Mouse (Mus musculus): ENCODE results near the gene Slc47a1. TPM values are rescaled to one million over a fixed set of nuclear protein-coding genes. Genes with fewer than 3 reads are reported as not detected.
"Not testable (repeated sequence)": the region's sequence is repeated elsewhere in the genome, so short reads cannot be mapped to it uniquely, and the experiment has no call there.

Slc47a1 gene
- 25.0 and 26.8 TPM in 2 replicates for polyA plus RNA-seq (2015; fragmentation: Nextera tagmentation; extraction: Ambion mirVana)

GRCm38 (mm10) chr11:61377881-61378613, at the start of gene Slc47a1:
Slc47a1 (minus strand) TSS chr11:61378345.
- peak within 1 kb of the TSS; percentile 79 for H3K4me2 ChIP-seq (ENCODE audit: low read depth, low read length)
- WGBS: 13% methylated on average over 39 of the region's 39 CpGs
- no peak within 1 kb of the TSS; the same call in 1 of the 2 replicates for H3K27ac ChIP-seq (ENCODE audit: low read length)
- no peaks in the 10 kb centered on the region for H3K36me3 ChIP-seq (ENCODE audit: control insufficient read depth, insufficient read depth)
- H3K9ac ChIP-seq (ENCODE audit: low read length): peak within 1 kb of the TSS; percentile 76
- H3K9me3 ChIP-seq (replicated peaks; ENCODE audit: control insufficient read depth, low read length): no peaks in the 10 kb centered on the region
- H3K4me1 ChIP-seq (ENCODE audit: control insufficient read depth, insufficient read depth, low read length): peaks cover 11% of the 10 kb centered on the region
- H3K4me3 ChIP-seq (ENCODE audit: low read length): peak within 1 kb of the TSS; percentile 50
- peaks cover 17% of the 10 kb centered on the region for H3K27me3 ChIP-seq (ENCODE audit: control insufficient read depth, insufficient read depth, low read length)
- peak; percentile 74 for ATAC-seq (replicated peaks; ENCODE audit: extremely low read depth, insufficient read depth, low FRiP score)

GRCm38 (mm10) chr11:61419253-61419652, 41.1 kb upstream of the Slc47a1 start:
- Histone ChIP-seq H3K4me2 (ENCODE audit: low read depth, low read length) (no peak overlapping the region), H3K36me3 (ENCODE audit: control insufficient read depth, insufficient read depth) (no peaks in the 10 kb centered on the region), H3K4me3 (ENCODE audit: low read length) (no peak overlapping the region), H3K4me1 (ENCODE audit: control insufficient read depth, insufficient read depth, low read length) (no peaks in the 10 kb centered on the region), H3K27me3 (ENCODE audit: control insufficient read depth, insufficient read depth, low read length) (no peaks in the 10 kb centered on the region), H3K9me3 (replicated peaks; ENCODE audit: control insufficient read depth, low read length) (0 out of 2 replicates have a peak, but pooled peaks cover 3% of the 10 kb centered on the region), H3K9ac (ENCODE audit: low read length) (no peak overlapping the region), H3K27ac (ENCODE audit: low read length) (no peak overlapping the region)
- WGBS: 76% methylated on average over 6 of the region's 6 CpGs
- ATAC-seq (replicated peaks; ENCODE audit: extremely low read depth, insufficient read depth, low FRiP score): no peak

GRCm38 (mm10) chr11:61417945-61418551, 39.9 kb upstream of the Slc47a1 start:
- peak; percentile 49; the same call in 1 of the 2 replicates for ATAC-seq (replicated peaks; ENCODE audit: extremely low read depth, insufficient read depth, low FRiP score)
- H3K9ac ChIP-seq (ENCODE audit: low read length): no peak overlapping the region
- no peaks in the 10 kb centered on the region for H3K36me3 ChIP-seq (ENCODE audit: control insufficient read depth, insufficient read depth)
- H3K4me3 ChIP-seq (ENCODE audit: low read length): no peak overlapping the region
- no peaks in the 10 kb centered on the region for H3K27me3 ChIP-seq (ENCODE audit: control insufficient read depth, insufficient read depth, low read length)
- H3K9me3 ChIP-seq (replicated peaks; ENCODE audit: control insufficient read depth, low read length): 0 out of 2 replicates have a peak, but pooled peaks cover 3% of the 10 kb centered on the region
- no peak overlapping the region for H3K4me2 ChIP-seq (ENCODE audit: low read depth, low read length)
- no peak overlapping the region for H3K27ac ChIP-seq (ENCODE audit: low read length)
- WGBS: 22% methylated on average over 6 of the region's 6 CpGs
- no peaks in the 10 kb centered on the region for H3K4me1 ChIP-seq (ENCODE audit: control insufficient read depth, insufficient read depth, low read length)

GRCm38 (mm10) chr11:61416540-61416939, 38.4 kb upstream of the Slc47a1 start:
- not testable (repeated sequence) for H3K27me3 ChIP-seq (ENCODE audit: control insufficient read depth, insufficient read depth, low read length); H3K9ac ChIP-seq (ENCODE audit: low read length); H3K36me3 ChIP-seq (ENCODE audit: control insufficient read depth, insufficient read depth); ATAC-seq (replicated peaks; ENCODE audit: extremely low read depth, insufficient read depth, low FRiP score); H3K4me2 ChIP-seq (ENCODE audit: low read depth, low read length); H3K27ac ChIP-seq (ENCODE audit: low read length); H3K4me1 ChIP-seq (ENCODE audit: control insufficient read depth, insufficient read depth, low read length); H3K4me3 ChIP-seq (ENCODE audit: low read length); H3K9me3 ChIP-seq (replicated peaks; ENCODE audit: control insufficient read depth, low read length)
- 85% methylated on average over 17 of the region's 17 CpGs for WGBS

- Histone ChIP-seq H3K27ac (ENCODE audit: low read length) (no peak overlapping the region), H3K27me3 (ENCODE audit: control insufficient read depth, insufficient read depth, low read length) (no peaks in the 10 kb centered on the region), H3K4me1 (ENCODE audit: control insufficient read depth, insufficient read depth, low read length) (no peaks in the 10 kb centered on the region), H3K9me3 (replicated peaks; ENCODE audit: control insufficient read depth, low read length) (0 out of 2 replicates have a peak, but pooled peaks cover 3% of the 10 kb centered on the region), H3K9ac (ENCODE audit: low read length) (no peak overlapping the region), H3K4me2 (ENCODE audit: low read depth, low read length) (no peak overlapping the region), H3K4me3 (ENCODE audit: low read length) (no peak overlapping the region), H3K36me3 (ENCODE audit: control insufficient read depth, insufficient read depth) (no peaks in the 10 kb centered on the region)
- WGBS: 82% methylated on average over 1 of the region's 1 CpGs
- no peak for ATAC-seq (replicated peaks; ENCODE audit: extremely low read depth, insufficient read depth, low FRiP score)
Measured at GRCm38 (mm10) chr11:61415444-61415843, 37.3 kb upstream of the Slc47a1 start.

GRCm38 (mm10) chr11:61414560-61414959, 36.4 kb upstream of the Slc47a1 start:
- Histone ChIP-seq H3K4me2 (ENCODE audit: low read depth, low read length) (no peak overlapping the region), H3K27me3 (ENCODE audit: control insufficient read depth, insufficient read depth, low read length) (no peaks in the 10 kb centered on the region), H3K4me3 (ENCODE audit: low read length) (no peak overlapping the region), H3K27ac (ENCODE audit: low read length) (no peak overlapping the region), H3K36me3 (ENCODE audit: control insufficient read depth, insufficient read depth) (no peaks in the 10 kb centered on the region), H3K4me1 (ENCODE audit: control insufficient read depth, insufficient read depth, low read length) (no peaks in the 10 kb centered on the region), H3K9me3 (replicated peaks; ENCODE audit: control insufficient read depth, low read length) (no peaks in the 10 kb centered on the region), H3K9ac (ENCODE audit: low read length) (no peak overlapping the region)
- ATAC-seq (replicated peaks; ENCODE audit: extremely low read depth, insufficient read depth, low FRiP score): no peak
- 68% methylated on average over 3 of the region's 3 CpGs for WGBS

- H3K9ac ChIP-seq (ENCODE audit: low read length): no peak overlapping the region
- H3K4me2 ChIP-seq (ENCODE audit: low read depth, low read length): no peak overlapping the region
- ATAC-seq (replicated peaks; ENCODE audit: extremely low read depth, insufficient read depth, low FRiP score): no peak
- H3K4me3 ChIP-seq (ENCODE audit: low read length): no peak overlapping the region
- H3K27me3 ChIP-seq (ENCODE audit: control insufficient read depth, insufficient read depth, low read length): no peaks in the 10 kb centered on the region
- H3K36me3 ChIP-seq (ENCODE audit: control insufficient read depth, insufficient read depth): no peaks in the 10 kb centered on the region
- no peaks in the 10 kb centered on the region for H3K4me1 ChIP-seq (ENCODE audit: control insufficient read depth, insufficient read depth, low read length)
- WGBS: 68% methylated on average over 5 of the region's 5 CpGs
- no peaks in the 10 kb centered on the region for H3K9me3 ChIP-seq (replicated peaks; ENCODE audit: control insufficient read depth, low read length)
- no peak overlapping the region for H3K27ac ChIP-seq (ENCODE audit: low read length)
Measured at GRCm38 (mm10) chr11:61413411-61413810, 35.3 kb upstream of the Slc47a1 start.

- Histone ChIP-seq H3K9me3 (replicated peaks; ENCODE audit: control insufficient read depth, low read length) (no peaks in the 10 kb centered on the region), H3K27me3 (ENCODE audit: control insufficient read depth, insufficient read depth, low read length) (no peaks in the 10 kb centered on the region), H3K4me2 (ENCODE audit: low read depth, low read length) (no peak overlapping the region), H3K36me3 (ENCODE audit: control insufficient read depth, insufficient read depth) (no peaks in the 10 kb centered on the region), H3K27ac (ENCODE audit: low read length) (no peak overlapping the region), H3K4me3 (ENCODE audit: low read length) (no peak overlapping the region), H3K4me1 (ENCODE audit: control insufficient read depth, insufficient read depth, low read length) (no peaks in the 10 kb centered on the region; the same call in 1 of the 2 replicates), H3K9ac (ENCODE audit: low read length) (no peak overlapping the region)
- WGBS: 45% methylated on average over 7 of the region's 7 CpGs
- ATAC-seq (replicated peaks; ENCODE audit: extremely low read depth, insufficient read depth, low FRiP score): no peak
Measured at GRCm38 (mm10) chr11:61411809-61412208, 33.7 kb upstream of the Slc47a1 start.

GRCm38 (mm10) chr11:61411221-61411620, 33.1 kb upstream of the Slc47a1 start:
- H3K4me3 ChIP-seq (ENCODE audit: low read length): no peak overlapping the region
- 80% methylated on average over 11 of the region's 11 CpGs for WGBS

More at GRCm38 (mm10) chr11:61411221-61411620, 33.1 kb upstream of the Slc47a1 start:
- H3K9ac ChIP-seq (ENCODE audit: low read length): no peak overlapping the region
- no peaks in the 10 kb centered on the region for H3K9me3 ChIP-seq (replicated peaks; ENCODE audit: control insufficient read depth, low read length)
- ATAC-seq (replicated peaks; ENCODE audit: extremely low read depth, insufficient read depth, low FRiP score): no peak
- no peak overlapping the region for H3K27ac ChIP-seq (ENCODE audit: low read length)
- no peak overlapping the region for H3K4me2 ChIP-seq (ENCODE audit: low read depth, low read length)
- no peaks in the 10 kb centered on the region; the same call in 1 of the 2 replicates for H3K4me1 ChIP-seq (ENCODE audit: control insufficient read depth, insufficient read depth, low read length)
- H3K36me3 ChIP-seq (ENCODE audit: control insufficient read depth, insufficient read depth): no peaks in the 10 kb centered on the region
- no peaks in the 10 kb centered on the region for H3K27me3 ChIP-seq (ENCODE audit: control insufficient read depth, insufficient read depth, low read length)
